Mouse (Mus musculus): Measurements from ENCODE around the gene Cpeb3.

- TF ChIP-seq CTCF (conservative IDR thresholded peaks at IDR 0.05; ENCODE audit: low read length) (no peak), NANOG (IDR thresholded peaks at IDR 0.05; ENCODE audit: borderline replicate concordance, low read length) (no peak), POU5F1 (IDR thresholded peaks at IDR 0.05; ENCODE audit: borderline replicate concordance, low read length) (no peak)
Observed at GRCm38 (mm10) chr19:37237306-37237705, 28.9 kb upstream of the Cpeb3 start.

All from E14TG2a.4 (cell line).